Mouse (Mus musculus) lung, embryonic 16.5 days (tissue): ENCODE measurements around the gene Stk24. TPM values are rescaled to one million over a fixed set of nuclear protein-coding genes. Genes with fewer than 3 reads are reported as not detected.

Experiments used
- ATAC-seq: fragments of 200-750 bp; cut with Nextera tagmentation; 2 replicates; pipeline ENCODE4 v1.8.0; 2017; ENCODE audit warnings: low read depth, mild to moderate bottlenecking, moderate library complexity
- H3K27ac ChIP-seq: fragments of 300-500 bp; sonication (generic); 2 replicates; pipeline ENCODE4 v1.5.1; 2014; ENCODE audit warnings: mild to moderate bottlenecking, control low read depth, low read length
- H3K27me3 ChIP-seq: fragments of 300-500 bp; sonication (generic); 2 replicates; pipeline ENCODE4 v1.6.1; 2014; ENCODE audit warnings: low read depth, low read length, mixed read lengths; ENCODE audit not compliant: control insufficient read depth, insufficient read depth
- H3K36me3 ChIP-seq: fragments of 300-500 bp; sonication (generic); 2 replicates; pipeline ENCODE4 v1.6.1; 2014; ENCODE audit warnings: low read length; ENCODE audit not compliant: control insufficient read depth, insufficient read depth
- H3K4me1 ChIP-seq: fragments of 300-500 bp; sonication (generic); replicated peaks from 2 replicates; pipeline ENCODE4 v1.6.1; 2014; ENCODE audit warnings: low read length, mixed read lengths; ENCODE audit not compliant: control insufficient read depth, insufficient read depth
- H3K4me2 ChIP-seq: fragments of 300-500 bp; sonication (generic); 2 replicates; pipeline ENCODE4 v1.6.1; 2014; ENCODE audit warnings: low read depth, low read length, control low read depth
- H3K4me3 ChIP-seq: fragments of 300-500 bp; sonication (generic); 2 replicates; pipeline ENCODE4 v1.5.1; 2014; ENCODE audit warnings: mild to moderate bottlenecking, low read length, control low read depth
- H3K9ac ChIP-seq: fragments of 300-500 bp; sonication (generic); 2 replicates; pipeline ENCODE4 v1.6.1; 2014; ENCODE audit warnings: low read length, control low read depth
- H3K9me3 ChIP-seq: fragments of 300-500 bp; sonication (generic); 2 replicates; pipeline ENCODE4 v1.6.1; 2016; ENCODE audit warnings: low read length; ENCODE audit not compliant: control insufficient read depth
- WGBS: fragments of 180-500 bp; shearing (Covaris S2); extraction: QIAGEN DNeasy Blood & Tissue Kit; methylation state at CpG from one replicate; pipeline ENCODE4 v1.1.7; 2014; 5-methylcytosine and 5-hydroxymethylcytosine counted together
- polyA plus RNA-seq: library from polyadenylated mRNA; unstranded; fragments of >200 nt; fragmentation: Nextera tagmentation; extraction: Ambion mirVana; gene quantifications from 2 replicates; pipeline ENCODE4 v1.2.1, GENCODE M21; 2015

Gene Stk24
- polyA plus RNA-seq, 1 experiment from 2014 or later = 35.9 TPM

- no peaks in the 10 kb centered on the region for H3K9me3 ChIP-seq
- H3K36me3 ChIP-seq = no peaks in the 10 kb centered on the region
- 59% methylated on average over 5 of the region's 5 CpGs for WGBS
Observed at GRCm38 (mm10) chr14:121329401-121330089, 50.3 kb downstream of the Stk24 start.

DNA sequence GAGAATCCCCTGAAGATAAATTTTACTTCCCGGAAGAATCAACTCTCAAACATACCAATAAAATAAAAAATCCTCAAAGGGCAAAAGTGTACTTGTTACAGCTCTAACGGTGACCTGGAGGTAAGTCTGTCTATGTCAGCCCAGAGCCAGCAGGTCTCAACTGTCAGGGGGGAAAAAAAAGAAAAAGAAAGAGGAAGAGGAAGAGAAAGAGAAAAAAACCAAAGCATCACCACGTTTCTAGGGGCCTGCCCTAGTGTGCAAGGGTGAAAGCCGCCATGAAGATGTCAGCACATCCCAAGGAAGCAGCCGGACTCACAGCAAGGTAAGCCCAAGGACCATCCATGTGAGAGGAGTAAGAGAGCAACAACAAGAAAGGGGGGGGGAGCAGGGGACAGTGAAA is 50.9 kb downstream of the Stk24 start:
- no peak overlapping the region for H3K4me3 ChIP-seq
- H3K27ac ChIP-seq = no peak overlapping the region
- no peak overlapping the region for H3K4me2 ChIP-seq
- 67% methylated on average over 5 of the region's 5 CpGs for WGBS
- no peaks in the 10 kb centered on the region for H3K27me3 ChIP-seq
- no peak overlapping the region for H3K9ac ChIP-seq
- no peaks in the 10 kb centered on the region for H3K36me3 ChIP-seq
- ATAC-seq = no peak
- H3K9me3 ChIP-seq = no peaks in the 10 kb centered on the region
- H3K4me1 ChIP-seq = no peaks in the 10 kb centered on the region; the same call in 1 of the 2 replicates

More at GRCm38 (mm10) chr14:121329401-121330089, 50.3 kb downstream of the Stk24 start:
- Histone ChIP-seq H3K27me3 (no peaks in the 10 kb centered on the region), H3K4me1 (no peaks in the 10 kb centered on the region; the same call in 1 of the 2 replicates), H3K4me3 (no peak overlapping the region), H3K4me2 (no peak overlapping the region), H3K27ac (no peak overlapping the region), H3K9ac (no peak overlapping the region)
- ATAC-seq = no peak

GRCm38 (mm10) chr14:121326432-121326831 is 53.4 kb downstream of the Stk24 start:
- no peaks in the 10 kb centered on the region for H3K36me3 ChIP-seq
- no peak overlapping the region for H3K4me3 ChIP-seq
- no peaks in the 10 kb centered on the region for H3K9me3 ChIP-seq
- H3K4me1 ChIP-seq = no peaks in the 10 kb centered on the region; the same call in 1 of the 2 replicates
- no peak overlapping the region for H3K9ac ChIP-seq
- H3K27ac ChIP-seq = no peak overlapping the region
- no peaks in the 10 kb centered on the region for H3K27me3 ChIP-seq
- H3K4me2 ChIP-seq = no peak overlapping the region
- no peak for ATAC-seq
- WGBS = 80% methylated on average over 2 of the region's 2 CpGs

GRCm38 (mm10) chr14:121324521-121325330 is 55.1 kb downstream of the Stk24 start:
- 74% methylated on average over 17 of the region's 17 CpGs for WGBS
- Histone ChIP-seq H3K27ac (no peak overlapping the region), H3K4me3 (no peak overlapping the region), H3K36me3 (no peaks in the 10 kb centered on the region), H3K4me2 (no peak overlapping the region), H3K9me3 (no peaks in the 10 kb centered on the region), H3K4me1 (no peaks in the 10 kb centered on the region; the same call in 1 of the 2 replicates), H3K27me3 (no peaks in the 10 kb centered on the region), H3K9ac (no peak overlapping the region)
- ATAC-seq = no peak

- H3K27me3 ChIP-seq = no peaks in the 10 kb centered on the region
- no peak overlapping the region for H3K4me2 ChIP-seq
- no peak overlapping the region for H3K9ac ChIP-seq
- no peak overlapping the region for H3K27ac ChIP-seq
- peaks cover 4% of the 10 kb centered on the region for H3K4me1 ChIP-seq
- ATAC-seq = no peak
- no peaks in the 10 kb centered on the region for H3K36me3 ChIP-seq
- H3K4me3 ChIP-seq = no peak overlapping the region
- H3K9me3 ChIP-seq = no peaks in the 10 kb centered on the region
- WGBS = 75% methylated on average over 7 of the region's 7 CpGs
Observed at GRCm38 (mm10) chr14:121322641-121323040, 57.2 kb downstream of the Stk24 start.

DNA sequence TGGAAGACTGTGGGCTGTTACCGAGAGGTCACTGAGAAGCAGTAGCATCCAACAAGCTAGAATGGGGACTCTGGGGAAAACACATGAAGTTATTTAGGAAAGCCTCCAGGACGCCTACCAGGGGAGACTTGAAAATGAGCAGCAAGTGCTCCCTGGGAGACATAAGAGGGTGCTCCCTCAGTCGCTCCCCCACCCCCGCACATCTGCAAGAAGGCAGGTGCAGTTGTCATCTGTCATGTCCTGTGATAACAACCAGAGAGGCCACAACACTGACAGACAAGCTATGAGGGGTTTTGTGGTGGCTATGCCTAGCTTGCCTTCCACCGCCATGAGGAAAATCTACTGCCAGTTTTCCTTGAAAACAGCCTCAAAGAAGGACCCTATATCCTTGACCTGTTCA is 57.7 kb downstream of the Stk24 start:
- WGBS = 82% methylated on average over 5 of the region's 5 CpGs
- H3K4me1 ChIP-seq = peaks cover 6% of the 10 kb centered on the region
- no peak overlapping the region for H3K4me2 ChIP-seq
- H3K36me3 ChIP-seq = no peaks in the 10 kb centered on the region
- no peak overlapping the region for H3K4me3 ChIP-seq
- no peaks in the 10 kb centered on the region for H3K9me3 ChIP-seq
- H3K27ac ChIP-seq = no peak overlapping the region
- no peak overlapping the region for H3K9ac ChIP-seq
- no peak for ATAC-seq
- no peaks in the 10 kb centered on the region for H3K27me3 ChIP-seq

- Histone ChIP-seq H3K4me3 (no peak overlapping the region), H3K4me1 (peaks cover 25% of the 10 kb centered on the region), H3K9ac (no peak overlapping the region), H3K36me3 (no peaks in the 10 kb centered on the region), H3K4me2 (no peak overlapping the region), H3K27ac (no peak overlapping the region), H3K27me3 (no peaks in the 10 kb centered on the region), H3K9me3 (no peaks in the 10 kb centered on the region)
- no peak for ATAC-seq
- 63% methylated on average over 5 of the region's 5 CpGs for WGBS
Observed at GRCm38 (mm10) chr14:121318382-121318781, 61.4 kb downstream of the Stk24 start.

DNA sequence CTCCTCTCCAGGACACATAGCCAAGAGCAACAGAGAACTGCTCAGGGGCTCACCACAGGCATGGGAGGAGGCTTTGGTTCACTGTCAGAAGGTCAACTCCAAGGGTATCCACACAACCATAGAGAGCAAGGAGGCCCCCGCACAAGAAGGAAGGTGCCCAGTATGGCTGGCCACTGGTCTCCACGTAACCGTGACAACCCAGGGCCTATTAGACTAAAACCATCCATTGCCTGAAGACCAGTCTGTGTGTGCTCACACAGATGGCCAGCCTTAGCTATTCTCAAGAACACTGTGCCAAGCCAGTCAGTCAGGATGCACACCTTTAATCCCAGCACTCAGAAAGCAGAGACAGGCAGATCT is 62.5 kb downstream of the Stk24 start:
- H3K4me1 ChIP-seq = peaks cover 25% of the 10 kb centered on the region
- WGBS = 88% methylated on average over 3 of the region's 3 CpGs
- ATAC-seq = no peak

DNA sequence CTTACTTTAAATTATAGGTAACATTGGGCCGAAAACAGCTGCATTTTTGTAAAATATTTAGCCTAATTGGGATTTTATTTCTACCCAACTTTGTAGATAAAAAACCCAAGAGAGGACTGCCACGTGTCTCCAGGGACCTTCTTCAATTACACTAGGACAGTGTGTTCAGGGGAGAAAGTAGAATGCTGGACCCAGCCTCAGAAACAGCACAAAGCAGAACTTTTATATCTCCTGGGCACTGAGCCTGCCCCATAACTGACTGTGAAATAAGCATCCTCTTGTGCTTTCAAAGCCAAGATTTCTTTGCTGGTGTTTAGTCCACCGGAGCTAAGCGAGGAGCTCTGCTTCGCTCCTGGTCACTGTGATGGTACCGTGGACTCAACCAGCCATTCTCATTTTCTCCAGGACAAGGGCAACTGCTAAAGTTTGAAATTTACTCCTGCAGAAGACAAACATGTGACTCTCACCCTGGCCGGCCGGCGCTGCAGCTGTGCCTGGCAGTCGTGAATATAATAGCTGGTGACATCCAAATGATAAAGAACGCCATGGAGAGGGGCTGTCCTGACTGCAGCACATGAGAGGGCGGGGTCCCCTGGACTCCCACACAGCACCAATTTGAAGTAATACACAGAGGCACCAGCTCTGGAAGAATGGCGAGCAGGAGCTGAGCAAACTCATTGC is 63.0 kb downstream of the Stk24 start:
- no peaks in the 10 kb centered on the region for H3K9me3 ChIP-seq
- no peak overlapping the region for H3K4me3 ChIP-seq
- no peaks in the 10 kb centered on the region for H3K36me3 ChIP-seq
- no peak overlapping the region for H3K4me2 ChIP-seq
- no peaks in the 10 kb centered on the region for H3K27me3 ChIP-seq
- 48% methylated on average over 13 of the region's 13 CpGs for WGBS
- 0 out of 2 replicates have a peak overlapping the region, but pooled peaks have one; percentile 12 for H3K27ac ChIP-seq
- peak; percentile 60 for ATAC-seq
- peaks cover 25% of the 10 kb centered on the region for H3K4me1 ChIP-seq
- no peak overlapping the region for H3K9ac ChIP-seq

More for the DNA sequence above, 62.5 kb downstream of the Stk24 start:
- Histone ChIP-seq H3K36me3 (no peaks in the 10 kb centered on the region), H3K9me3 (no peaks in the 10 kb centered on the region), H3K4me3 (no peak overlapping the region), H3K27ac (0 out of 2 replicates have a peak overlapping the region, but pooled peaks have one; percentile 12), H3K27me3 (no peaks in the 10 kb centered on the region), H3K4me2 (no peak overlapping the region), H3K9ac (no peak overlapping the region)
